Mouse (Mus musculus): ENCODE measurements around the gene Xab2. TPM values are rescaled to one million over a fixed set of nuclear protein-coding genes. Genes with fewer than 3 reads are reported as not detected.
"Not testable (repeated sequence)": the region's sequence is repeated elsewhere in the genome, so short reads cannot be mapped to it uniquely, and the experiment has no call there.

Xab2 gene
- total and polyA plus RNA-seq, 3 experiments: 38.8 to 48.9 (median 47.1) TPM

- no peaks in the 10 kb centered on the region for H3K36me3 ChIP-seq (replicated peaks)
- no peaks in the 10 kb centered on the region for H3K9me3 ChIP-seq (replicated peaks)
- ATAC-seq (ENCODE audit: extremely low read depth, insufficient number of reproducible peaks, low FRiP score, poor library complexity, severe bottlenecking) (no peak), DNase-seq (ENCODE audit: low spot score) (no peak)
- TF ChIP-seq TAL1 (conservative IDR thresholded peaks at IDR 0.05; ENCODE audit: low read depth, low read length) (no peak), GATA1 (IDR thresholded peaks at IDR 0.05; ENCODE audit: borderline replicate concordance, low read length) (no peak)
- no peaks in the 10 kb centered on the region; the same call in 1 of the 2 replicates for H3K4me1 ChIP-seq (ENCODE audit: insufficient read depth, low read depth, low read length)
- peaks cover 9% of the 10 kb centered on the region; the same call in 1 of the 2 replicates for H3K27me3 ChIP-seq (ENCODE audit: insufficient read depth, low read length)
- H3K4me3 ChIP-seq (ENCODE audit: low read depth, low read length): no peak overlapping the region
These were observed 32.9 kb downstream of the Xab2 start for GRCm38 (mm10) chr8:3588258-3588633.

GRCm38 (mm10) chr8:3587391-3588257 lies 33.5 kb downstream of the Xab2 start:
- Histone ChIP-seq H3K36me3 (replicated peaks) (no peaks in the 10 kb centered on the region), H3K27me3 (ENCODE audit: insufficient read depth, low read length) (peaks cover 6% of the 10 kb centered on the region; the same call in 1 of the 2 replicates), H3K4me3 (ENCODE audit: low read depth, low read length) (no peak overlapping the region; the same call in 1 of the 2 replicates), H3K9me3 (replicated peaks) (no peaks in the 10 kb centered on the region), H3K4me1 (ENCODE audit: insufficient read depth, low read depth, low read length) (no peaks in the 10 kb centered on the region; the same call in 1 of the 2 replicates)
- ATAC-seq (ENCODE audit: extremely low read depth, insufficient number of reproducible peaks, low FRiP score, poor library complexity, severe bottlenecking) (no peak), DNase-seq (ENCODE audit: low spot score) (no peak)
- no peak for TF ChIP-seq CTCF (IDR thresholded peaks at IDR 0.05; ENCODE audit: low read depth, low read length)

GRCm38 (mm10) chr8:3586993-3587390 lies 34.1 kb downstream of the Xab2 start, which contains the start of gene Camsap3:
Gene Camsap3, plus strand, starts transcription at chr8:3587293.
- H3K27me3 ChIP-seq (ENCODE audit: insufficient read depth, low read length): peaks cover 6% of the 10 kb centered on the region; the same call in 1 of the 2 replicates
- no peaks in the 10 kb centered on the region for H3K36me3 ChIP-seq (replicated peaks)
- no peak within 1 kb of the TSS; the same call in 1 of the 2 replicates for H3K4me3 ChIP-seq (ENCODE audit: low read depth, low read length)
- TF ChIP-seq TAL1 (conservative IDR thresholded peaks at IDR 0.05; ENCODE audit: low read depth, low read length) (no peak), CTCF (IDR thresholded peaks at IDR 0.05; ENCODE audit: low read depth, low read length) (no peak), GATA2 (IDR thresholded peaks at IDR 0.05; ENCODE audit: borderline replicate concordance, low read depth, low read length) (no peak), POLR2AphosphoS5 (IDR thresholded peaks at IDR 0.05; ENCODE audit: insufficient replicate concordance, low read depth, low read length) (no peak), GATA1 (IDR thresholded peaks at IDR 0.05; ENCODE audit: borderline replicate concordance, low read length) (no peak)
- DNase-seq (ENCODE audit: low spot score) (no peak), ATAC-seq (ENCODE audit: extremely low read depth, insufficient number of reproducible peaks, low FRiP score, poor library complexity, severe bottlenecking) (no peak)
- H3K4me1 ChIP-seq (ENCODE audit: insufficient read depth, low read depth, low read length): no peaks in the 10 kb centered on the region; the same call in 1 of the 2 replicates
- H3K9me3 ChIP-seq (replicated peaks): no peaks in the 10 kb centered on the region

GRCm38 (mm10) chr8:3586452-3586851 lies 34.7 kb downstream of the Xab2 start:
- no peak overlapping the region for H3K4me3 ChIP-seq (ENCODE audit: low read depth, low read length)
- no peak for TF ChIP-seq CTCF (IDR thresholded peaks at IDR 0.05; ENCODE audit: low read depth, low read length)
- TF ChIP-seq TAL1 (conservative IDR thresholded peaks at IDR 0.05; ENCODE audit: low read depth, low read length): no peak
- no peak for TF ChIP-seq GATA1 (IDR thresholded peaks at IDR 0.05; ENCODE audit: borderline replicate concordance, low read length)
- TF ChIP-seq GATA2 (IDR thresholded peaks at IDR 0.05; ENCODE audit: borderline replicate concordance, low read depth, low read length): no peak
- TF ChIP-seq POLR2AphosphoS5 (IDR thresholded peaks at IDR 0.05; ENCODE audit: insufficient replicate concordance, low read depth, low read length): no peak
- H3K27me3 ChIP-seq (ENCODE audit: insufficient read depth, low read length): peaks cover 6% of the 10 kb centered on the region; the same call in 1 of the 2 replicates
- no peaks in the 10 kb centered on the region; the same call in 1 of the 2 replicates for H3K4me1 ChIP-seq (ENCODE audit: insufficient read depth, low read depth, low read length)
- no peak for DNase-seq (ENCODE audit: low spot score)
- ATAC-seq (ENCODE audit: extremely low read depth, insufficient number of reproducible peaks, low FRiP score, poor library complexity, severe bottlenecking): no peak
- H3K9me3 ChIP-seq (replicated peaks): no peaks in the 10 kb centered on the region
- H3K36me3 ChIP-seq (replicated peaks): no peaks in the 10 kb centered on the region

- not testable (repeated sequence) for ATAC-seq (ENCODE audit: extremely low read depth, insufficient number of reproducible peaks, low FRiP score, poor library complexity, severe bottlenecking); H3K9me3 ChIP-seq (replicated peaks); H3K27me3 ChIP-seq (ENCODE audit: insufficient read depth, low read length); H3K4me1 ChIP-seq (ENCODE audit: insufficient read depth, low read depth, low read length); H3K4me3 ChIP-seq (ENCODE audit: low read depth, low read length); H3K36me3 ChIP-seq (replicated peaks); DNase-seq (ENCODE audit: low spot score)
These were observed 39.2 kb downstream of the Xab2 start for GRCm38 (mm10) chr8:3581961-3582360.

GRCm38 (mm10) chr8:3579390-3580364 lies 41.4 kb downstream of the Xab2 start:
- Histone ChIP-seq H3K4me3 (ENCODE audit: low read depth, low read length) (no peak overlapping the region), H3K36me3 (replicated peaks) (no peaks in the 10 kb centered on the region), H3K27me3 (ENCODE audit: insufficient read depth, low read length) (peaks cover 8% of the 10 kb centered on the region), H3K9me3 (replicated peaks) (no peaks in the 10 kb centered on the region), H3K4me1 (ENCODE audit: insufficient read depth, low read depth, low read length) (peaks cover 3% of the 10 kb centered on the region; the same call in 1 of the 2 replicates)
- DNase-seq (ENCODE audit: low spot score) (no peak), ATAC-seq (ENCODE audit: extremely low read depth, insufficient number of reproducible peaks, low FRiP score, poor library complexity, severe bottlenecking) (no peak)
- no peak for TF ChIP-seq GATA1 (IDR thresholded peaks at IDR 0.05; ENCODE audit: borderline replicate concordance, low read length)
- TF ChIP-seq TAL1 (conservative IDR thresholded peaks at IDR 0.05; ENCODE audit: low read depth, low read length): no peak
- TF ChIP-seq CTCF (IDR thresholded peaks at IDR 0.05; ENCODE audit: low read depth, low read length): no peak
- TF ChIP-seq GATA2 (IDR thresholded peaks at IDR 0.05; ENCODE audit: borderline replicate concordance, low read depth, low read length): no peak
- no peak for TF ChIP-seq POLR2AphosphoS5 (IDR thresholded peaks at IDR 0.05; ENCODE audit: insufficient replicate concordance, low read depth, low read length)

All from G1E (cell line).